Mouse (Mus musculus) MEL (cell line): ENCODE measurements around the gene Prkcq.

Experiments used
- CTCF ChIP-seq, 3 experiments: IDR thresholded peaks in 2 of 3; conservative IDR thresholded peaks in 1 of 3; 2 replicates each; pipeline ENCODE4 v1.5.1; 2011 to 2012; ENCODE audit warnings: low read length in 3 of 3, low read depth in 2 of 3, mild to moderate bottlenecking in 2 of 3, improper control_type of control experiment in 1 of 3, inconsistent platforms in 1 of 3, mixed read lengths in 1 of 3, moderate library complexity in 1 of 3; ENCODE audit not compliant: control insufficient read depth in 1 of 3, insufficient read depth in 1 of 3, poor library complexity in 1 of 3, severe bottlenecking in 1 of 3
- NRF1 ChIP-seq: IDR thresholded peaks from 2 replicates; pipeline ENCODE4 v1.6.1; 2014; ENCODE audit warnings: low read depth, mild to moderate bottlenecking, inconsistent platforms, low read length, improper control_type of control experiment, moderate library complexity; ENCODE audit not compliant: poor library complexity, insufficient read depth, severe bottlenecking
- POLR2A ChIP-seq, 2 experiments: IDR thresholded peaks; 2 replicates each; pipeline ENCODE4 v1.6.1; 2011 to 2012; ENCODE audit warnings: low read length in 2 of 2, mild to moderate bottlenecking in 2 of 2, control low read depth in 1 of 2, improper control_type of control experiment in 1 of 2, low read depth in 1 of 2, moderate library complexity in 1 of 2; ENCODE audit not compliant: control insufficient read depth in 1 of 2, insufficient read depth in 1 of 2, poor library complexity in 1 of 2

DNA sequence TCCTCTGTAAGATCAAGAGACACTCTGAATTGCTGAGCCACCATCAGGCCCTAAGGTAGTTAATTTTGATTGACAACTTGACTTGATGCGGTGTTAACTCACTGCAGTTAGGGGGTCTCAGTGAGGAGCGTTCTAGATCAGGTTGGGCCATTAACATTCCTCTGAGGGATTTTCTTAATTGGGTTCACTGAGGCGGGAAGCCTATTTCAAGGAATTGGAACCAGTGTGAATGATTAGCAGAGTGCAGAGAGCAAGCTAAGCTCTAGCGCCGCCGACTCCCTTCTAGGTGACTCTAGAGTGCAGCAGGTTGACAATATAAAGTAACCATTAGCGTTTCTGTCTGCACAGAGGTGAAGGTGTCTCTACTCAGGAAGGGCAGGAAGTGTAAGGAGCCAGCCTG lies 155.4 kb downstream of the Prkcq start:
- TF ChIP-seq CTCF (IDR thresholded peaks at IDR 0.05 in 2 of 3, conservative IDR thresholded peaks at IDR 0.05 in 1 of 3; ENCODE audit: control insufficient read depth in 1 of 3, insufficient read depth in 1 of 3, low read depth in 2 of 3, low read length in 3 of 3, poor library complexity in 1 of 3, severe bottlenecking in 1 of 3) (no peak), POLR2A (IDR thresholded peaks at IDR 0.05; ENCODE audit: control insufficient read depth in 1 of 2, insufficient read depth in 1 of 2, low read depth in 1 of 2, low read length in 2 of 2, poor library complexity in 1 of 2) (no peak), NRF1 (no peak)
